Mouse (Mus musculus) stomach, embryonic 14.5 days (tissue): ENCODE measurements around the gene Trove2. TPM values are rescaled to one million over a fixed set of nuclear protein-coding genes. Genes with fewer than 3 reads are reported as not detected.
A peak's percentile ranks its signal among the peaks of the same experiment; 100 is the strongest.

Experiments used
- ATAC-seq: fragments of 200-750 bp; cut with Nextera tagmentation; 2 replicates; pipeline ENCODE4 v1.8.0; 2017; ENCODE audit warnings: low read depth, moderate TSS enrichment; ENCODE audit not compliant: insufficient number of reproducible peaks, insufficient read depth, low FRiP score
- H3K27ac ChIP-seq: fragments of 300-500 bp; sonication (generic); 2 replicates; pipeline ENCODE4 v1.5.1; 2014; ENCODE audit warnings: mild to moderate bottlenecking, low read length, moderate library complexity, mixed read lengths
- H3K27me3 ChIP-seq: fragments of 300-500 bp; sonication (generic); 2 replicates; pipeline ENCODE4 v1.6.1; 2014; ENCODE audit warnings: low read length, control low read depth, mixed read lengths; ENCODE audit not compliant: control insufficient read depth, insufficient read depth
- H3K36me3 ChIP-seq: fragments of 300-500 bp; sonication (generic); 2 replicates; pipeline ENCODE4 v1.6.1; 2014; ENCODE audit warnings: mild to moderate bottlenecking, control low read depth, low read length, moderate library complexity, mixed read lengths; ENCODE audit not compliant: control insufficient read depth, insufficient read depth
- H3K4me1 ChIP-seq: fragments of 300-500 bp; sonication (generic); 2 replicates; pipeline ENCODE4 v1.6.1; 2014; ENCODE audit warnings: low read length, control low read depth, mixed read lengths; ENCODE audit not compliant: control insufficient read depth, insufficient read depth
- H3K4me2 ChIP-seq: fragments of 300-500 bp; sonication (generic); replicated peaks from 2 replicates; pipeline ENCODE4 v1.6.1; 2014; ENCODE audit warnings: low read depth, low read length, control low read depth
- H3K4me3 ChIP-seq: fragments of 300-500 bp; sonication (generic); 2 replicates; pipeline ENCODE4 v1.5.1; 2014; ENCODE audit warnings: low read depth, low read length, control low read depth
- H3K9ac ChIP-seq: fragments of 300-500 bp; sonication (generic); replicated peaks from 2 replicates; pipeline ENCODE4 v1.6.1; 2014; ENCODE audit warnings: low read depth, mild to moderate bottlenecking, control low read depth, low read length, moderate library complexity, mixed read lengths
- H3K9me3 ChIP-seq: fragments of 300-500 bp; sonication (generic); 2 replicates; pipeline ENCODE4 v1.6.1; 2016; ENCODE audit warnings: low read depth, low read length, control low read depth; ENCODE audit not compliant: control insufficient read depth
- WGBS: fragments of 180-500 bp; shearing (Covaris S2); extraction: QIAGEN DNeasy Blood & Tissue Kit; methylation state at CpG from one replicate; pipeline ENCODE4 v1.1.7; 2014; 5-methylcytosine and 5-hydroxymethylcytosine counted together
- polyA plus RNA-seq: library from polyadenylated mRNA; unstranded; fragments of >200 nt; fragmentation: Nextera tagmentation; extraction: Ambion mirVana; gene quantifications from 2 replicates; pipeline ENCODE4 v1.2.1, GENCODE M21; 2014

Trove2 gene
- polyA plus RNA-seq, 1 experiment from 2014 or later: 20.9 TPM

- Histone ChIP-seq H3K4me3 (peak within 1 kb of the TSS; percentile 85), H3K27ac (peak within 1 kb of the TSS; percentile 85), H3K27me3 (no peaks in the 10 kb centered on the region), H3K4me1 (0 out of 2 replicates have a peak, but pooled peaks cover 2% of the 10 kb centered on the region), H3K36me3 (peaks cover 6% of the 10 kb centered on the region; the same call in 1 of the 2 replicates), H3K4me2 (peak within 1 kb of the TSS; percentile 88), H3K9me3 (no peaks in the 10 kb centered on the region), H3K9ac (peak within 1 kb of the TSS; percentile 85)
- WGBS: under 1% methylated on average over 67 of the region's 74 CpGs
- ATAC-seq: peak; percentile 99
These were observed 74.1 kb downstream of the Trove2 start, which contains the start of gene Cdc73 for GRCm38 (mm10) chr1:143702741-143703262. TSS of gene Cdc73 (minus strand) at chr1:143702893.

GRCm38 (mm10) chr1:143702141-143702740 is 74.6 kb downstream of the Trove2 start:
- Histone ChIP-seq H3K4me3 (peak overlapping the region; percentile 85), H3K9me3 (no peaks in the 10 kb centered on the region), H3K36me3 (peaks cover 7% of the 10 kb centered on the region; the same call in 1 of the 2 replicates), H3K4me1 (0 out of 2 replicates have a peak, but pooled peaks cover 2% of the 10 kb centered on the region), H3K27ac (peak overlapping the region; percentile 85), H3K27me3 (no peaks in the 10 kb centered on the region), H3K9ac (peak overlapping the region; percentile 85), H3K4me2 (peak overlapping the region; percentile 88)
- WGBS: 0% methylated on average over 37 of the region's 48 CpGs
- ATAC-seq: peak; percentile 73

- peak overlapping the region; percentile 85; the same call in 1 of the 2 replicates for H3K27ac ChIP-seq
- under 1% methylated on average over 13 of the region's 13 CpGs for WGBS
- ATAC-seq: no peak
- H3K4me1 ChIP-seq: 0 out of 2 replicates have a peak, but pooled peaks cover 2% of the 10 kb centered on the region
- peaks cover 10% of the 10 kb centered on the region; the same call in 1 of the 2 replicates for H3K36me3 ChIP-seq
- H3K4me3 ChIP-seq: peak overlapping the region; percentile 85
- H3K4me2 ChIP-seq: peak overlapping the region; percentile 88
- H3K9me3 ChIP-seq: no peaks in the 10 kb centered on the region
- H3K27me3 ChIP-seq: no peaks in the 10 kb centered on the region
- H3K9ac ChIP-seq: peak overlapping the region; percentile 85
These were observed 75.1 kb downstream of the Trove2 start for GRCm38 (mm10) chr1:143701736-143702135.

Other genes with a start within 250 kb of the Trove2 start
- 0.76 and 0.77 TPM in 2 replicates for gene B3galt2, start 136.4 kb downstream of the Trove2 start, polyA plus RNA-seq
- gene Cdc73, start 74.2 kb downstream of the Trove2 start, polyA plus RNA-seq: 20.3 and 23.9 TPM in 2 replicates
- gene Glrx2, start 60.7 kb downstream of the Trove2 start, polyA plus RNA-seq: 73.2 and 77.6 TPM in 2 replicates
- gene Uchl5, start 204 bp upstream of the Trove2 start, polyA plus RNA-seq: 64.6 and 71.4 TPM in 2 replicates
- gene Rgs2, start 227.1 kb upstream of the Trove2 start, polyA plus RNA-seq: 66.5 and 67.3 TPM in 2 replicates